Mouse (Mus musculus): Measurements from ENCODE around the gene Gm1113.

Gene Gm1113

DNA sequence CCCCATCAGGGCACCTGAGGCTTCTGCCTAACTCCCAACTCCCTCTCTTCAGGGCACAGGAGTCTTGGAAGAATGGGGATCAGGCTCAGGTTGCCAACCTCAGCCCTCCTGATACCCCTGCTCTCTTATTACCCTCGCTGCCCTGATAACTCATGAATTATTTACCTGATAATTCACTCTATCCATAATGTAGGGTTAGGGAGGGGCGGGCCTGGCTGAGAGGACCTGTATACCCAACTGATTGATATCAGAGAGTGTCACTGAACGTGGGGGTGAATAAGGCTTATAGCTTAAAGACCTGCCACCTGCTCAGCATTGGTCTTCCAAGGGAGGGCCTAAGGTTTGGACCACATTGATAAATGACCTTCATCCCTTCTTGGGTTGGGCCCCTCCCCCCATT is at the start of gene Gm1113:
Gene Gm1113 (minus strand): TSS at position 101 of the 400 bp plus-strand sequence.
- DNase-seq (ENCODE audit: low spot score in 2 of 2), result no peak

DNA sequence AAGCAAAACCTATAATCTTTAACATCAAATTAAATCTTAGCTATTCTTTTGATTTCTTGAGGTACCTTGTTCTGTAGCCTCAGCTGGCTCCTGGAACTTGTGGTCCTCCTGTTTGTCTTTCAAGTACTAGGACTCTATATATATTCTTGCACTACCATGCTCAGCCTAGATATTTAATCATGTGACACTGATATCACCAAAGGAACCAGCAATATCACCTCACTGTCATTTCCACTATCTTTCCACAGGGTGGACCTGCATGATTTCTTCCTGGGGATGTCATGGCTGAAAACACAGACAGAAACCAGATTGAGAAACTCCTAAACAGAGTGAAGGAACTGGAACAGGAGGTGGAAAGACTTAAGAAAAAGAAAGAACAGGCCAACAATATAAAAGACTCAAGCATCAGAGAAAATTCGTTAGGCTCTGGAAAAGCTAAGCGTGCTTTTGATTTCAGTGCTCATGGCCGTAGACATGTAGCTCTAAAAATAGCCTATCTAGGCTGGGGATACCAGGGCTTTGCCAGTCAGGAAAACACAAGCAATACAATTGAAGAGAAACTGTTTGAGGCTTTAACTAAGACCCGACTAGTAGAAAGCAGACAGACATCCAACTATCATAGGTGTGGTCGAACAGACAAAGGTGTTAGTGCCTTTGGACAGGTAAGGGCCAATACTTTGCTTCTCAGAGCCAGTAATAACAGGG is 46.6 kb upstream of the Gm1113 start:
- DNase-seq (ENCODE audit: low spot score in 2 of 2), result no peak

DNA sequence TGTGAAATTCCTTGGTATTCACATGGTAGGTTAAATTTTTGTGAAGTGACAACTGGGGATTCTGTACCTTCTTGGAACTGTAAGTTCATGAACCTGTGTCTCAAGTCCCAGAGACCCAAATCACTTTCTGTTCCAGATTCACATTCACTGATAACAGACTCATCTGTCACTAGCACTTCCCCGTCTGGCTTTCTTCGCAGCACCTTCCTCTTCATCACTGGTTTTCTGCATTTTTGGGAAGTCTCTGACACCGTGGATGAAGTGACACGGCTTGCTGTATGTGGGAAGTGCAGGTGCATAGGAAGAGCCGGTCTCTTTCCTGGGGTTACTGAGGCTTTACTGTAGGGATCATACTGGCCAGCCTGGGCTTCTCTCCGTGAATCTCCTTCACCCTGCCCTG is 43.5 kb upstream of the Gm1113 start:
- no peak for DNase-seq (ENCODE audit: low spot score in 2 of 2)

DNA sequence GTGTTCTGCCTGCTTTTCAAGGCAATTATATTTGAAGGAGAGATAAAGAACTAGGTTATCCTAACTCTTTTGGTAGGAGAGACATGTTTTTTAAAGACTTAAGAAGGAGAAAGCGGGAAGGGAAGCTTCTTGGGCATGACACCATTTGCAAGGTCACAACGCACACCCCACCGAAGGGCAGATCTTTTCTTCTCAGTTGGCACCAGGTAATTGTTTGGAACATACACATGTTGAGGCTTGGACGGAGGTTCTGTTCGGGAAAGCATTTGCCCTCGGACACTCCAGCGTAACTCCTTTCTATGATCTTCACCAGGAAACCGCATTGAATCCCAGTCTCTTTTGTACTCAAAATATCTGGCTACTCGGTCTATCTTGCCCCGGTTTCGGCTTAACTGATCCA is 43.0 kb upstream of the Gm1113 start:
- DNase-seq (ENCODE audit: low spot score in 2 of 2), result no peak

DNA sequence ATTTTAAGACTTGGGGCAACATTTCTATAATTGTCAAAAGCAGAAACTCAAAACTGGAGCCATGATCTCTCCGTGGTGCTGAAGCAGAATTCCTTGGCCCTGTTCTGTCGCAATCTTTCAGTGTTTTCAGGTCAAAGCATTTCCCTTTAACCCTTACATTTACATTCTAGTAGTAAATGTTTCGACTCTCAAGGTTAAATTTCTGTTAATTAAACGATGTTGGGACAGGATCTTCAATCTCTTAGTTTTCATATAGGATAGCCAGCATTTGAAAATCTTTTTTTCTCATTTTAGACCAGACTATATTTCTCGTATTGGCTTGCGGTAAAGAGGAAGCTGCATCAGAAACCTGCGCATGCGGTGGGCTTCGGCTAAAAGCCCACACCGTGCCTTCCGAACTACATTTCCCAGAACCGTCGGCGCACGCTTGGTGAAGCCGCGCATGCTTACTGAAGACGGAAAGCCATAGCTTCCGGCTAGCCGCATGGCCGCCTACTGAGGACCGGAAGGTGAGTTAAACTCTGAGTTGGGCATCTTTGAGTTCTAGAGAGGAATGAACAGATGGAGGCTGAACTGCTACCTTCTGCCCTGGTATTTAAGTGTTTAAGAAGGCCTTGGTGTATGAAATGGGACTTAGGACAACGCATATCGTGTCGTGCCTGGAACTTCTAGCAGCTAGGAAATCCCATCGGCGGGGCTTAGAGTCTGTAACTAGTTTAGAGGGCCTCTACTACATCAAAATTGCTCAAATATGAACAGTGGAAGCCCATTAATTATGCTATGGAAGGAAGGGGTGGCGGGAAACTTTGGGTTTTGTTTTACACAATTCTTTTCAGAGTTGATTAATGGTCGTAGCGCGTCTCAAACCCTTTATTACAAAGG is 41.2 kb upstream of the Gm1113 start:
- DNase-seq (ENCODE audit: low spot score in 2 of 2), result peak; percentile 77 to 78

DNA sequence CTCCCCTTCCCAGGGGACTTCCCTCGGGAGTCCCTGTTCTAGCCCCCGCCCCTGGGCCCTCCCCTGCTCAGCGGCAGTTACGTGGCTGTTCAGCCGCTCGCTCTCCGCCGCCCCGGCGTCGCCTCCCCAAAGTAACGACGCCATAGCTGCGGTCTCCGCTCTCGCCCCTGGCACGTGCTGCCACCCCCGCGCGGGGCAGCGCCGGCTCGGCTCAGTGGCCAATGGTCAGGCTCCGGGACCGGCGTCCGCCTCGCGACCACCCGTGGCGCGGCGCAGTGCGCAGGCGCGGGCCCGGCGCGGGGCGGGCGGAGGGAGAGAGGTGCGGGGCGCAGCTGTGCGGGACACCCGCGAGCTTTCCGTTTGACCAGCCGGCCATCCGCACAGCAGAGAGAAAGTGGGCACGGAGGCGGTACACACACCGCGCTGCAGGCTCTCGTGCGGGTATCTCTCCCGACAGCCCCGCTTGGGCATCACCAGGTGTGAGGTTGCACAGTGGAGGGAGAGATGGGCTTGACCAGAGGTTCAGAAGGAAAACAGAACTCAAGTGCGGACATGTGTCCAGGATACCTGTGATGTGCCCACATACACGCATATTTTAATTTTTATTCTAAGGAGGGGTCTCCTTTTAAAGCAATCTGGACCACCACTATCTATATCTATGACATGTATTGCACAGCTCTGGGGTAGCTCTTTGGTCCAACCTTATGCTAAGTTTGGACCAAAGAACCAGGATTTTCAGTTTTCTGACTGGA is 40.4 kb upstream of the Gm1113 start, which contains the start of the genes Ddx25 and Pus3:
Gene Ddx25 (minus strand): TSS at position 272 of the 752 bp plus-strand sequence.
Gene Pus3 (plus strand): TSS at position 339 of the 752 bp plus-strand sequence.
- DNase-seq (ENCODE audit: low spot score in 2 of 2), result no peak

DNA sequence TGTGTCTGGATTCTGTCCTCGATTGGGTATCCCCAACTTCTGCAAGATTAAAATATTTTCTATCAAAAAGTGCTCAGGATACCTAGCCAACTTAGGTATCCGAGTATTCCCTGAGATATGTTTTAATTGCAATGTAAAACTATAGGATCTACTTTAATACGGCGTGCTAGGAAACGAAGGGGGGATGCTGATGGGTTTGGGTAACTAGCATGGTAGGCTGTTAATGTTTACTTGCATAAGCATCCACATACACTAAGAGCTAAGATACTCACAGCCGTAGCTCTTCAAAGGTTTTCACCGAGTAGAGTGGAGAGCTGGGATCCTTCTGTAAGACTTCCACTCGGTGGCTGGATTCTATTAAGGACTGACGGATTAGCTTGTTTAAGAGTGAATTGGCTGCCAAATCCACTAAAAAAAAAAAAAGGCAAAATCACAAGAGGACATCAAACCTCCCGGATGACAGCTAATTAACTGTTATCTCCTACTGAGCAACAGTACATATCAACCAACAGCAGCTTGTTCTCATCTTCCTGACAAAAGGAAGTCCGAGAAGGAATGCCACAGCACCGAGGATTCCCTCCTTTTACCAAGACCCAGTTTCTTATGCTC is 38.5 kb upstream of the Gm1113 start:
- DNase-seq (ENCODE audit: low spot score in 2 of 2), result no peak

DNA sequence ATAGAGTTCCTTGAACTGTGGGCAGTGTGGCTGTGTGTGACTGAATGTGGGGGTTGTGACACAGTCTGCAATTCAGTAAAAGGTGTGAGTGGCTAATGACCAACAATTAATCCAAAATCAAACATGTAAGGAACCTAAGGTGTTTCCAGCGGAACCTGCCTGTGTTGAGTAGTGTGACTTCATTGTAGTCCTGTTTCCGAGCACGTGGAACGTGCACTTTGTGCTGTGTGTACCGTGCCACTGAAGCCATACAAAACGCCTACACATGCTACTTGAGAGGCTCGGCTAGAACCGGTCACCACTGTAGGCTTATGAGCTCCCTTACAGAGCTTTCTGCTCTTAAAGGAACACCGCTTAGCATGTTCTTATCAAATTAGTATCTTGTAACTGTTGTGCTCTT is 30.4 kb upstream of the Gm1113 start:
- DNase-seq (ENCODE audit: low spot score in 2 of 2), result no peak

DNA sequence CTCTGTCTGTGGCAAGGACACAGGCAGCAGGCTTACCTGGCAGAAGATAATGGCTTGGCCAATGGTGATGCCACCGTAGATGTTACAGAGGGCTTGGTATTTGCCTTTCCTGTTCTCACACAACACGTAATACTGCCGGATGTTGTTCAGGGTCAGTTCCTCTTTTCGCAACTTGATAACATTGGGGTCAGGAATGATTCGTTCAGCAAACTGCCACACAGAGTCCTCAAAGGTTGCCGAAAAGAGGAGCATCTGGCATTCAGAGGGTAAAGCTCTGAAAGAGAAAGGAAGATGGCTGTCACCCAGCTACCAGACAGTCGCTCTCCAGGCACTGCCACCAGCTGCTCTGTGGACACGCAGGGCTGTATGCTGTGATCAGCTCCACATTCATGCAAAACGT is 28.7 kb upstream of the Gm1113 start:
- DNase-seq (ENCODE audit: low spot score in 2 of 2), result peak; percentile 59 to 65

DNA sequence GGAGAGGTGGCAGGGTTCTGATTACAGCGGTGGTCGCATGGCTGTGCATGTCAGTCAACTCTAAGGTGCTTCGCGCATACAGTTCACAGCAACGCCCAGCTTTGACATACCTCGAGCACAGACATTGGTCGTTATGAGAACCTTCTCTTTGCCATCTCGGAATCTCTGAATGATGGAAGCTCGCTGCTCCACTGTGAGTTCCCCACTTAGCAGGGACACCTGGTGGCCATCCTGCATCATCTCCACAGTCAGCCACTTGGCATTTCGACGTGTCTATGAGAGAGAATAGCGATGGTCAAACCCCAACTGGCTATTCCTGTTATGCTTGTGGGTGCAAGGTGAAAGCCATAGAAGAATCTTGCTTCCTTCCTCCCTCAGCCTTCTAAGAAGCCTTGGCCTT is 27.6 kb upstream of the Gm1113 start:
- no peak for DNase-seq (ENCODE audit: low spot score in 2 of 2)

DNA sequence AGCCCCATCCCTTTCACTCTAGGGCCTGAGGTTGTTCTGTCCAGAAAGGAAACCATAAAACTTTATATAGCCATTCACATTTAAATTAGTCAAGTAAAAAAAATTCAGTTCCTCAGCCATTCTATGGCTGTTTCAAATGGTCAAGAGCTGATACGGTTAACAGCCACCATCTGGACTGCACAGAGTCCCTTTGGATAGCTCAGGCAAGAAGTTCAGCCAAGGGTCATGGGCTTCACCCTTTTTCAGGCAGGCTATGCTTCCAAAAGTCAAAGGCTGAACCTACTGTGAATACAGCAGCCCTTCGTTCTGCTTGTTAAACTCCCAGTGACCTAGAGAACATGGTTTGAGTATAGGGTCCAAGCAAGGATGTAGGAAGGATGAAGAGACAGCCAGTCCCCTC is 26.6 kb upstream of the Gm1113 start:
- no peak for DNase-seq (ENCODE audit: low spot score in 2 of 2)

DNA sequence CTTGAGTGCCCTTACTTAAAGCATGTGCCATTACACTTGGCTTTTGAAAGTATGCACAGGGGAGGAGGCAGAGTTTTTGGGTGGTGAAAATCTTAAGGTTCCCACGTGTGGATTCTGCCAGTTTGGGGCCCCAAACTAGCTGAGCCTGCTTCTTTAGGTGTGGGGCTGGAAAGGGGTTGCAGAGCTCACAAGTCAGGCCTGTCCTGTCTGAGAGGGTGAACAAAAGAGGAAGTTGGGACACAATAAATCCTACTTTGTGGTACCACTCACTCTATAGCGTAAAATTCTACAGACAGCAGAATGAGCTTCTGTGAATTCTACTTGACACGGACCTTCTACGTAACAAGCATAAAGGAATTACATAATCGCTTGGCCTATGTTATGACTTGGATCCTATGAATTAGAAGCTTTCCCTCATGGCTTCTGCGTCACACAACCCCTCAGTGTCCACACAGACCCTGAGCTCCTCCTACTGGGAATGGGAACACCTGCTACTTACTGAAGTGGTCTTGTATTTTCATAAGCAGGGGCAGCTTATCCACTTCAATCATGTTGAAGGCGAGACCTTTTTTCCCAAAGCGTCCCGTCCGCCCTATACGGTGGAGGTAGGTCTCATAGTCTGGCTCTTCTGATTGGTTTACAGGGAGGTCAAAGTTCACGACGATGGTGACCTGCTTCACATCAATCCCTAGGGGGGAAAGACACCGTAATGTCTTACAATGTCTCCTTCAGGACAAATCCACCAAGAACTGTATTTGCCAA is 25.2 kb upstream of the Gm1113 start:
- no peak for DNase-seq (ENCODE audit: low spot score in 2 of 2)

DNA sequence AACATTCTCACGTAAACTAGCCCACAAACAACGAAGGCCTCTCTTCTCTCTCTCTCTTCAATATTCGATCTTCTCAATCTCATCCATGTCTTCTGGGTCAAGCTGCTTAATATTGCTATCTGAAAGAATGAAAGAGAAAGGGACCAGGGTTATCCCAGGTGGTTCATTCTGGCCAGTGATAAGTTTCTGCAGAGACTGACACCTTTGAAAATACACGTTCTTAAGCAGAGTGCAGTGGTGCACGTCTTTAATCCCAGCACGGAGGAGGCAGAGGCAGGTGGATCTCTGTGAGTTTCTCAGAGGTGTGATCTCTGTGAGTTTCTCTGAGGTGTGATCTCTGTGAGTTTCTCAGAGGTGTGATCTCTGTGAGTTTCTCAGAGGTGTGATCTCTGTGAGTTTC is 23.9 kb upstream of the Gm1113 start:
- no peak for DNase-seq (ENCODE audit: low spot score in 2 of 2)

DNA sequence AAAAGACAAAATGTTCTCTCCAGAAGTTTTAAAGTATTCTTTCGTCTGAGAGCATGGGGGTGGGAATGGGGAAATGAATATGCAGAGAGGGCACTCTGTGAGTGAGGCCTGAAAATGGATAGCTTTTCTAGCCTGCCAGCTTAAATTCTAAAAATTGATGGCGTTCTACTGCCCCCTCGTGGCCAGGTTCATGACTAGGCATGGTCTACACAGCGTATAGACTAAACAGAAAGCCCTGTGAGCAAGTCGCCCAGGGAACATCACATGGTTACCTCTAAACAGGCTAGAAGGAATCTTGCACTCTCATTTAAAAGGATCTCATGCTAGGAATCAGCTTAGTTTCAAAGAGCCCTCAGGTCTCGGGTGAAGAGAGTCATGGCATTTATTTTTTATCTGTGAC is 23.4 kb upstream of the Gm1113 start:
- DNase-seq (ENCODE audit: low spot score in 2 of 2), result peak; percentile 59 to 64

DNA sequence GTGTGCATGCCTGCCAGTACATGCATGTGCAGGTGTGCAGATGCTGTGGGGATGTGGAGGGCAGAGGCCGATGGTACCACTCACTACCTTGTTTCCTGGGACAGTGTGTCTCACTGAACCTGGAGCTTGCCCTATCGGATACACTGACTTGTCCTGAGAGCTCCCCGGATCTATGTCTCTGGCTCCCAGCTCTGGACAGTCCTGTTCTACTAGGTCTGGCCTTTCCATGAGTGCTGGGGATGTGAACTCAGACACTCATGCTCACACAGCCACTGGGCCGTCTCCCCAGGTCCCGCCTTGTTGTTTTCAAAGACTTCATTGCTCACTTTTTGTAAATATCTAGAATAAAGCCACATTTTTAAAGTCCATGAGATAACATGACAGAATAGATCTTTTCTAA is 23.0 kb upstream of the Gm1113 start:
- DNase-seq (ENCODE audit: low spot score in 2 of 2), result no peak

DNA sequence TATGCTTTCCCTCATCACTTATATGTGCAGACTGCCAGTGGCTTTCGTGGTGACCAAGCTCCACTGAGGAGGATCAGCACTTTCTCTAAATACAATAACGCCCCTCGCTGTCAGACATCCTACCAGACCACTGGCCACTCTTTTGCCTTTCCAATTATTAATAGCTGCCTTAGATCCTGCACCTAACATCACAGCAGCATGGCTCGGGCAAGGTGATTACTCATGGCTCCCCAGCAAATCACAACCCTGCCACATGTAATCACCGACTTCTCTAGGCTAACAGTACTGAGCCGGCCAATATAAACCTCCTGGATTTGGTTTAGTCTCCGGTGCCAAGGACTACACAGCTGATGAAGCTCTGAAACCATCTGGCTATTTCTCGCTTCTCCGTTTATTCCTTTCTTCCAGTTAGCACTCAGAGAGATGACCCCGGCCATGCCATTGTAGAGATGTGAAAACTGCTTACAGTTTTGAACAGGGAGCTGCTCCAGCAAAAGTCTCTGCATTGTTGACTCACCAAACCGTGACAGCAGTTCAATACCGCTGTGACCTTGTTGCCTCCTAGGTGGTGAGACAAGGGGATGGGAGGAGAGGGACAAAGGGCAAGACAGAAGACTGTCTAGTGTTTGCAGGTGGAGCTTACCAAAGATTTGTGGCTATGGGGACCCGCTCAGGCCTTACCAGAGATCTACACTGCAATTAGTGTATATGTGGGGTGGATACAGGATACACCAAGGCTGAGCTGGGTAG is 21.1 kb upstream of the Gm1113 start:
- DNase-seq (ENCODE audit: low spot score in 2 of 2), result no peak

DNA sequence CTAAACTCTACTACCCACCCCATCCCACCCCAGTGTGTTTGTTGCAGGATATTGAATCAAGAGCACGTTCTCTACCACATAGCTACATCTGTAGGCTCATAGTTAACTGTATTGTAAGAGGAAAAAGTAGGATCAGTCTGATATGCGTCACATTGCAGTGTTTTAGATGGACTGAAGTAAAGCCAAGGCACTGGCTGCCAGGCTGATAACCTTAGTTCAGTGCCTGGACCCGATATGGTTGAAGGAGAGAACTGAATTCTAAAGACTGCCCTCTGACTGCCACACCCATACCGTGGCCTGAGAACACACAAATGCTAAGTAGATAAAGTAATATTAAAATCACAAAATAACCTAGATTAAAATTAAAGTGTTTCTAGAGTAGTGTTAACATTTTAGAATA is 17.8 kb upstream of the Gm1113 start:
- no peak for DNase-seq (ENCODE audit: low spot score in 2 of 2)

DNA sequence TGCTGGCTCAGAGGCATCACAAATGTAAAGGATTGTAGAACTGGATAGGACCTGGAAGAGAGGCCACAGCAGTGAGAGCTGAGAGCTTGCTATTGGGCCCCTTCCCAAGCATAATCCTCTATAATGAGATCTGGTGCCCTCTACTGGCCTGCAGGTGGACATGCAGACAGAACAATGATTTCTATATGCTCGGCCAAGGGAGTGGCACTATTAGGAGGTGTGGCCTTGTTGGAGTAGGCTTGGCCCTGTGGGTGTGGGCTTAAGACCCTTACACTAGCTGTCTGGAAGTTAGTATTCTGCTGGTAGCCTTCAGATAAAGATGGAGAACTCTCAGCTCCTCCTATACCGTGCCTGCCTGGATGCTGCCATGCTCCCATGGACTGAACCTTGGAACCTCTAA is 17.0 kb upstream of the Gm1113 start:
- peak; percentile 17 to 32 for DNase-seq (ENCODE audit: low spot score in 2 of 2)

DNA sequence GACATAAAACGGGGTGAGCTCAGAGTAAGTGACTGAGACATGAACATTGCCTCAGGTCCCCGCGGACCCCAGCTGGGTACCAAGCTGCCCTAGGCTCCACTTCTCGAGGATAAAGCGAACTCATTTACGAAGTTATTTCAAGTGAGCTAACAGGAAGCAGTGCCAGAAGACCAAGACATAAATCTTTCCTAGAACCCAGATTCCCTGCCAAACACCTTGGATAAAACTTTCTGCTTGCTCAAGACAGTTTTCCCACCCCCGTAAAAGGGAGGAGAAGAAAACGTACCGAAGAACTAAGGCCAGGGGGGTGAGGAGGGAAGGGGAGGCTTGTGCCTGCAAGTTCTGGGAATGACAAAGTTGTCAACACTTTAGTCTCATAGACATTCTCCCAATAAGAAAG is 15.2 kb upstream of the Gm1113 start:
- no peak for DNase-seq (ENCODE audit: low spot score in 2 of 2)

DNA sequence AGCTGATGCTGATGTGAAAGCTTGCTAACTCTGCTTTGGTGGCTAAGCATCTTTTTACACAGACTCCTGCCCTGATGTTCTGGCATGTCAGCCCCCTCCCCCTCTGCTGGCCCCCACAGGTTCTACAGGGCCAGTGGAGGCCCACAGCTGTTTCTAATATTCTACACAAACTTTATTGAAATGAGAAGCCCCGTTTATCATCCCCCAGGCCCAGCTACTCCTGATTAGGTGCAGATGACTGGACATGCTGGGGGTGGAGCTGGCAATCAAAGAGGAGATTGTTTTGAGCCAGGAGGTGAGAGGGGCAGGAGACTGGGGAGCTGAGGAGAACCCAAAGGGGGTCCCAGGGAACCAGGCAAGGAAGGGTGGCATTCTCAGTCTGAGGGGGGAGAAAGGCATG is 11.7 kb upstream of the Gm1113 start:
- DNase-seq (ENCODE audit: low spot score in 2 of 2), result no peak
